ENCODE assay signal across 31 mouse cellular contexts in the genomic region with DNA sequence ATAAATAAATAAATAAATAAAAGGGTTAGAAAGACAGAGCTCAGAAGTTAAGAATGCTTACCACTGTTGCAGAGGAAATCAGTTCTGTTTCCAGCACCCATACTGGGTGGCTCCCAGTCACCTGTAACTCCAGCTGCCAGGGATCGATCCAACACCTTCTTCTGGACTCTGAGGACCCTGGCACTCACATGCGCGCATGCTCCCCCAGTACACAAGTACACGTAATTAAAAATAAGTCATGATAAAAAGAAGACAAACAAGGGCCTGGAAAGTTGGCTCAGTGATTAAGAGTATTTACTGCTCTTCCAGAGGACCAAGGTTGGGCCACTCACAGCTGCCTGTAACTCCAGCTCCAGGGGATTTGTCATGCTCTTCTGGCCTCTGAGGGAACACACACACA. TPM values are rescaled to one million over a fixed set of nuclear protein-coding genes. Genes with fewer than 3 reads are reported as not detected.
A peak's percentile ranks its signal among the peaks of the same experiment; 100 is the strongest.
DNase-seq lines count a peak whose midpoint lies in the region; ATAC-seq and TF ChIP-seq lines count a peak whose summit lies in the region.
"Had no signal": no experiment of that assay in that cellular context is flagged by ENCODE, and none has a peak within 500 bp of the region (broad histone marks: within the 10 kb centered on the region; RNA-seq: fewer than 3 reads in every experiment).

No protein-coding gene starts in this region.

- WGBS in heart, embryonic 16.5 days: 75% methylated on average over 4 of the region's 4 CpGs
- WGBS in heart, embryonic 11.5 days (ENCODE audit: insufficient replicate concordance): 84% methylated on average over 4 of the region's 4 CpGs
- WGBS in liver, embryonic 14.5 days (ENCODE audit: insufficient replicate concordance): 76% methylated on average over 4 of the region's 4 CpGs
- 98% methylated on average over 4 of the region's 4 CpGs for WGBS in hindbrain, embryonic 11.5 days

- H3K27ac ChIP-seq in gastrocnemius, adult 2 months: peak overlapping the region; percentile 9; the same call in 1 of the 2 replicates
- H3K27ac ChIP-seq in heart, embryonic 16.5 days (ENCODE audit: low read length): 0 out of 2 replicates have a peak overlapping the region, but pooled peaks have one; percentile 23
- no peak overlapping the region for H3K27ac ChIP-seq in heart, embryonic 11.5 days (ENCODE audit: low read depth, low read length)
- H3K27ac ChIP-seq in MEL (ENCODE audit: control insufficient read depth, low read depth, low read length): peak overlapping the region; percentile 23
- peak overlapping the region; percentile 64 for H3K27ac ChIP-seq in liver, embryonic 14.5 days
- H3K27ac ChIP-seq in hindbrain, embryonic 11.5 days (ENCODE audit: low read depth, low read length): no peak overlapping the region
- H3K27ac ChIP-seq: embryonic facial prominence, embryonic 12.5 days; hindbrain, embryonic 12.5 days; limb, embryonic 10.5 days; limb, embryonic 15.5 days; midbrain, embryonic 12.5 days; neural tube, embryonic 12.5 days; stomach, postnatal 0 days had no signal

- H3K4me1 ChIP-seq in heart, embryonic 16.5 days (ENCODE audit: control insufficient read depth, insufficient read depth, low read length): peaks cover 26% of the 10 kb centered on the region
- H3K4me1 ChIP-seq in heart, embryonic 11.5 days (ENCODE audit: control insufficient read depth, insufficient read depth, low read length): peaks cover 2% of the 10 kb centered on the region; the same call in 1 of the 2 replicates
- H3K4me1 ChIP-seq in MEL (ENCODE audit: control insufficient read depth in 1 of 2, insufficient read depth in 2 of 2, low read length in 2 of 2): peaks cover 4 to 18% of the 10 kb centered on the region in 2 experiments
- peaks cover 21 to 44% of the 10 kb centered on the region in 2 experiments for H3K4me1 ChIP-seq in liver, embryonic 14.5 days (replicated peaks; ENCODE audit: control insufficient read depth in 2 of 2, insufficient read depth in 2 of 2, low read length in 1 of 2)
- H3K4me1 ChIP-seq in hindbrain, embryonic 11.5 days (replicated peaks; ENCODE audit: control insufficient read depth, insufficient read depth, low read length): peaks cover 4% of the 10 kb centered on the region; the same call in 1 of the 2 replicates

- no peak for TF ChIP-seq CTCF in gastrocnemius, adult 2 months (IDR thresholded peaks at IDR 0.05)
- no peak for TF ChIP-seq CTCF in MEL (IDR thresholded peaks at IDR 0.05 in 2 of 3, conservative IDR thresholded peaks at IDR 0.05 in 1 of 3; ENCODE audit: control insufficient read depth in 1 of 3, insufficient read depth in 1 of 3, low read depth in 2 of 3, low read length in 3 of 3, poor library complexity in 1 of 3, severe bottlenecking in 1 of 3)
- TF ChIP-seq CTCF in liver, embryonic 14.5 days (IDR thresholded peaks at IDR 0.05; ENCODE audit: low read depth): no peak

- no peak for ATAC-seq in heart, embryonic 16.5 days (replicated peaks; ENCODE audit: extremely low read depth, insufficient read depth, low FRiP score)
- ATAC-seq in heart, embryonic 11.5 days (replicated peaks; ENCODE audit: insufficient number of reproducible peaks, low FRiP score, low TSS enrichment): no peak
- no peak for ATAC-seq in liver, embryonic 14.5 days (ENCODE audit: insufficient read depth)
- no peak for ATAC-seq in hindbrain, embryonic 11.5 days (ENCODE audit: low FRiP score)
- ATAC-seq: forebrain, embryonic 14.5 days; lung, postnatal 0 days had no signal

- DNase-seq in gastrocnemius, adult 2 months: no peak
- DNase-seq in gastrocnemius, postnatal 14 days: no peak
- DNase-seq in MEL (ENCODE audit: low read depth, low spot score): no peak
- no peak for DNase-seq in liver, embryonic 14.5 days (ENCODE audit: low read depth in 3 of 3, low spot score in 3 of 3)
- no peak for DNase-seq in hindbrain, embryonic 11.5 days (ENCODE audit: low spot score)
- no peak for DNase-seq in right cerebral cortex, postnatal 36 days (ENCODE audit: low spot score in 2 of 2)
- DNase-seq: adrenal gland, adult 8-10 months; cerebellum, adult 11-12 months; cerebellum, adult 9-11 months; embryo, embryonic 11 days; kidney, adult 11 months; kidney, postnatal 14 days; layer of hippocampus, adult 9-11 months; lung, postnatal 4 days; right cerebral cortex, adult 18-20 months; right cerebral cortex, postnatal 4 days; thymus, adult 18-20 months; thymus, postnatal 25 days had no signal

- intact Hi-C loops in gastrocnemius, adult 2 months (cut with DNase I): no loop called here
- intact Hi-C loops in gastrocnemius, postnatal 14 days (cut with DNase I; ENCODE audit: low total_unique reads): no loop called here

- TF ChIP-seq EP300 in MEL (IDR thresholded peaks at IDR 0.05; ENCODE audit: low read depth in 1 of 2, low read length in 2 of 2): no peak
- no peak for TF ChIP-seq EP300 in liver, embryonic 14.5 days (IDR thresholded peaks at IDR 0.05; ENCODE audit: low read depth)

- H3K36me3 ChIP-seq in heart, embryonic 16.5 days (ENCODE audit: control insufficient read depth, insufficient read depth): peaks cover 16% of the 10 kb centered on the region
- no peaks in the 10 kb centered on the region for H3K36me3 ChIP-seq in heart, embryonic 11.5 days (ENCODE audit: control insufficient read depth, insufficient read depth, low read length)
- peaks cover 3 to 20% of the 10 kb centered on the region in 2 experiments; a peak in 3 of 4 replicates for H3K36me3 ChIP-seq in MEL (ENCODE audit: control insufficient read depth in 1 of 2, insufficient read depth in 2 of 2, low read length in 2 of 2)
- peaks cover 17% of the 10 kb centered on the region for H3K36me3 ChIP-seq in liver, embryonic 14.5 days (replicated peaks; ENCODE audit: control insufficient read depth, insufficient read depth, low read depth)
- no peaks in the 10 kb centered on the region for H3K36me3 ChIP-seq in hindbrain, embryonic 11.5 days (ENCODE audit: control insufficient read depth, insufficient read depth, low read length)
- H3K36me3 ChIP-seq: hindbrain, embryonic 12.5 days; midbrain, embryonic 12.5 days; neural tube, embryonic 12.5 days had no signal

- TF ChIP-seq POLR2A in MEL (IDR thresholded peaks at IDR 0.05; ENCODE audit: control insufficient read depth in 1 of 2, insufficient read depth in 1 of 2, low read depth in 1 of 2, low read length in 2 of 2, poor library complexity in 1 of 2): no peak

- H3K4me2 ChIP-seq in heart, embryonic 16.5 days (ENCODE audit: low read depth, low read length): no peak overlapping the region
- no peak overlapping the region for H3K4me2 ChIP-seq in heart, embryonic 11.5 days
- peak overlapping the region; percentile 28 for H3K4me2 ChIP-seq in liver, embryonic 14.5 days (ENCODE audit: low read depth)
- no peak overlapping the region for H3K4me2 ChIP-seq in hindbrain, embryonic 11.5 days (replicated peaks; ENCODE audit: low read depth, low read length)
- H3K4me2 ChIP-seq: embryonic facial prominence, embryonic 12.5 days; hindbrain, embryonic 12.5 days; limb, embryonic 15.5 days; midbrain, embryonic 12.5 days; neural tube, embryonic 12.5 days had no signal

- H3K9ac ChIP-seq in heart, embryonic 16.5 days (ENCODE audit: low read length): no peak overlapping the region
- H3K9ac ChIP-seq in heart, embryonic 11.5 days (ENCODE audit: low read depth, low read length): no peak overlapping the region
- H3K9ac ChIP-seq in MEL (ENCODE audit: control insufficient read depth, low read depth, low read length, poor library complexity, severe bottlenecking): no peak overlapping the region
- H3K9ac ChIP-seq in liver, embryonic 14.5 days (replicated peaks): peak overlapping the region; percentile 21; the same call in 1 of the 2 replicates
- no peak overlapping the region for H3K9ac ChIP-seq in hindbrain, embryonic 11.5 days (ENCODE audit: low read depth, low read length)
- H3K9ac ChIP-seq: embryonic facial prominence, embryonic 12.5 days; hindbrain, embryonic 12.5 days; limb, embryonic 15.5 days; midbrain, embryonic 12.5 days; neural tube, embryonic 12.5 days had no signal

- no peaks in the 10 kb centered on the region for H3K9me3 ChIP-seq in heart, embryonic 16.5 days (replicated peaks; ENCODE audit: control insufficient read depth, low read length)
- no peaks in the 10 kb centered on the region for H3K9me3 ChIP-seq in heart, embryonic 11.5 days (replicated peaks; ENCODE audit: control insufficient read depth, low read length)
- H3K9me3 ChIP-seq in MEL (replicated peaks; ENCODE audit: insufficient read depth, low read length): no peaks in the 10 kb centered on the region
- no peaks in the 10 kb centered on the region for H3K9me3 ChIP-seq in liver, embryonic 14.5 days (ENCODE audit: control insufficient read depth, low read length)
- H3K9me3 ChIP-seq in hindbrain, embryonic 11.5 days (ENCODE audit: control insufficient read depth, low read length): no peaks in the 10 kb centered on the region
- H3K9me3 ChIP-seq: embryonic facial prominence, embryonic 12.5 days; hindbrain, embryonic 12.5 days; limb, embryonic 10.5 days; limb, embryonic 15.5 days; megakaryocyte, embryonic 14.5 days; midbrain, embryonic 12.5 days; neural tube, embryonic 12.5 days had no signal

- no peaks in the 10 kb centered on the region; the same call in 1 of the 2 replicates for H3K79me2 ChIP-seq in MEL (ENCODE audit: control insufficient read depth, insufficient read depth, low read length, poor library complexity)

- H3K27me3 ChIP-seq in heart, embryonic 16.5 days (ENCODE audit: control insufficient read depth, insufficient read depth, low read length): no peaks in the 10 kb centered on the region
- H3K27me3 ChIP-seq in heart, embryonic 11.5 days (ENCODE audit: control insufficient read depth, insufficient read depth, low read length): no peaks in the 10 kb centered on the region
- H3K27me3 ChIP-seq in MEL (ENCODE audit: control insufficient read depth in 1 of 2, insufficient read depth in 2 of 2, low read length in 2 of 2): no peaks in the 10 kb centered on the region
- no peaks in the 10 kb centered on the region for H3K27me3 ChIP-seq in liver, embryonic 14.5 days (ENCODE audit: control insufficient read depth, insufficient read depth, low read length)
- H3K27me3 ChIP-seq in hindbrain, embryonic 11.5 days (ENCODE audit: control insufficient read depth, insufficient read depth, low read length): no peaks in the 10 kb centered on the region; the same call in 1 of the 2 replicates
- H3K27me3 ChIP-seq: embryonic facial prominence, embryonic 12.5 days; limb, embryonic 15.5 days; megakaryocyte, embryonic 14.5 days had no signal

- TF ChIP-seq RAD21 in MEL (IDR thresholded peaks at IDR 0.05; ENCODE audit: low read depth, low read length): no peak

- H3K4me3 ChIP-seq in gastrocnemius, adult 2 months: no peak overlapping the region
- H3K4me3 ChIP-seq in heart, embryonic 16.5 days (ENCODE audit: low read length): no peak overlapping the region
- H3K4me3 ChIP-seq in heart, embryonic 11.5 days (ENCODE audit: low read depth, low read length): no peak overlapping the region
- no peak overlapping the region for H3K4me3 ChIP-seq in MEL (ENCODE audit: control insufficient read depth in 1 of 2, insufficient read depth in 1 of 2, low read depth in 2 of 2, low read length in 2 of 2)
- H3K4me3 ChIP-seq in liver, embryonic 14.5 days (ENCODE audit: insufficient read depth in 1 of 2, low read depth in 2 of 2, low read length in 2 of 2): no peak overlapping the region
- H3K4me3 ChIP-seq in hindbrain, embryonic 11.5 days (ENCODE audit: low read depth, low read length): no peak overlapping the region
- H3K4me3 ChIP-seq: embryonic facial prominence, embryonic 12.5 days; hindbrain, embryonic 12.5 days; limb, embryonic 10.5 days; limb, embryonic 15.5 days; megakaryocyte, embryonic 14.5 days; midbrain, embryonic 12.5 days; myocyte; neural tube, embryonic 12.5 days had no signal

RNA-seq across cellular contexts. Expression of gene Pdk1, which starts 4.8 kb away (rescaled TPM):
- 10 to 100 TPM; 52.2 to 85.3 TPM for total RNA-seq in gastrocnemius, adult 2 months (2021)
- 10 to 100 TPM; 54.5 to 55.7 TPM for total RNA-seq in gastrocnemius, postnatal 14 days (2021)
- polyA plus RNA-seq in heart, embryonic 16.5 days (2015; fragmentation: Nextera tagmentation; extraction: Ambion mirVana): 112 and 118 TPM in 2 replicates
- 104 and 112 TPM in 2 replicates for polyA plus RNA-seq in heart, embryonic 11.5 days (2014; fragmentation: Nextera tagmentation; extraction: Ambion mirVana)
- 12.2 and 18.2 TPM in 2 replicates for total RNA-seq in MEL (2012; rRNA removed)
- polyA plus RNA-seq in MEL (2012; ENCODE audit: insufficient read depth in 1 of 2, insufficient read length in 2 of 2, low read depth in 1 of 2, low replicate concordance in 2 of 2, missing spikeins in 1 of 2): 10 to 100 TPM in 1 of 2 experiments, not detected in 1; 56.1 TPM
- 11.2 and 16.0 TPM in 2 replicates for polyA plus RNA-seq in liver, embryonic 14.5 days (2012; rRNA removed)
- polyA plus RNA-seq in liver, embryonic 14.5 days (2014; fragmentation: Nextera tagmentation; extraction: Ambion mirVana): 51.8 and 53.2 TPM in 2 replicates
- 29.8 and 31.0 TPM in 2 replicates for polyA plus RNA-seq in hindbrain, embryonic 11.5 days (2014; fragmentation: Nextera tagmentation; extraction: Ambion mirVana)

Comparison
In these comparisons a context has a peak if more than half of its experiments do, and no peak if none do; other contexts are left out.
1. H3K27ac ChIP-seq: peak in gastrocnemius, adult 2 months (single experiment), heart, embryonic 16.5 days (single experiment), MEL (single experiment) and liver, embryonic 14.5 days (single experiment); none in heart, embryonic 11.5 days (single experiment) and hindbrain, embryonic 11.5 days (single experiment).